Mouse (Mus musculus) spleen, postnatal 36 days (tissue): ENCODE results near the gene Nav2.
A peak's percentile ranks its signal among the peaks of the same experiment; 100 is the strongest.

ENCODE experiments used
- DNase-seq, 2 experiments: peaks; one replicate each; pipeline ENCODE4 v3.0.0; 2022; ENCODE audit warnings: low spot score in 2 of 2, mixed read lengths in 1 of 2

The Nav2 gene

DNA sequence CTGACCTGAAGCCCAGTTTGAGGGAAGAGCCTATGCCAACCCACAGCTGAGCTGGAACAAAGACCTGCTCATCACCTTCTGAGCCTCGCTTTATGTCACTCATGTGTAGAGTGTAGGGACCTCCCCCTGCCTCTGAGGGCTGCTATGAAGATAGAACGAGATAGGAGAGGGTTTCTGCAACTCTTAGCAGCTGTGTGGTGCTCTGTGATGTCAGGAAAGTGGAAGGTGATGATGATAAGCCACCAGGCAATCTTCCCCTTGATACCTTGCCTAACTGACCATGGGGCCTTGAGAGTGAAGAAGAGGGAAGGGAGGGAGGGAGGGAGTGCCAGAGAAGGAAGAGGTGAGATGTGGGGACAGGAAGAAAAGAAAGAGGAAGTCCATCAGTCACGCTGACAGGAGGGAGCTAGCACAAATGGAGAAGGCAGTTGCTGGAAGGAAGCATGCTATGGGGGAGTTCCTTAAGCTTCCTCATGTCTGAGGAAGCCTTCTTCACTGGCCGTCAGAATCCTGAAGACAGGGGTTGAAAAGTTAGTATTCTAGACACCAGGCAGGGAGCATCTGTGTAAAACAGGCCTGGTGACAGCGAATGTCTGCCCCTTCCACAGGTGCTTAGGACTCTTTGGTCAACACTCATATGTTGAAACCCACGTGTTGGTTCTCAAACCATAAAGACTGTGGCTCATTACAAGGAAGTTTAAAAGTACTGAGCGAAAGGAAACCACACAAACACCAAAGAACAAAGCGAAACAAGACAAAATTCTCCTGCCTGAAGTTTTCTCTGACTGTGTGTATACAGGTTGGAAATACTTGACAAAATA is at the start of gene Nav2:
TSS of gene Nav2 (plus strand) at position 196 of the 821 bp plus-strand sequence.
- peak; percentile 23 to 32 for DNase-seq

DNA sequence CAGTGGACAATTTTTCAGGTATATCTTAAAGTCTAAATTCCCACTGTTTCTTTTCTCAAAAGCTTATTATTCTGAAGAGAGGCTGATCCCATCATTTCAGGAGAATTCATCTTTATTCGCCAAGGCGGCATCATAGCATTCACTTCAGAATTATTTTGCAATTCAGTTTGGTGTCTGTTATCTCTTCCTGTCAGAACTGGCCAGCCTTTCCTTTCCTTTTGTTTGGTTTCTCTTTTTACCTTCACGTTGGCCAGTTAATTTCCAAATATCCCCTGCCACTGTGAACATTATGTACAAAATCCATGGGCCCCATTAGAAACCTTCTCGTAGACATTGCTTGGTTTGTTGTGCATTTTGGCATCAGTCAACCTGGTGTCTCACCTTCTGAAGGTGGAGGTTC is 49.2 kb upstream of the Nav2 start:
- DNase-seq: no peak

DNA sequence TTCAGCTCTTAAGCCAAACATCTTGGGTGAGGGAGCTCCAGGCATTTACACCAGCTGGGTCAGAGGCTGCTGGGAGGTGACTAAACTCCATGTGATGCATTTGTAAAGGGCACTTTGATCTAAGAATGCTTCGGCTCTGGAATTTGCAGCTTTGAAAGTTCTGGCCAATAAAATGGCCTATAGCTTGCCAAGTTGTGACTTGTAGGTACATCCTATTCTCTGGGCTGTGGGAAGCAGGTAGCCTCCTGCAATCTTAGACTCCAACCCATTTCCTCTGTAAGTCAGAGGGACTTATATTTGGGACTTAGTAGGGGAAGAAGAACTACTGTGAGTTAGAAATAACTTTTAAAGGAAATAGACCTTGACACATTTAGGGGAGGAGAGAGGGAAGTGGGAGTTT is 47.6 kb upstream of the Nav2 start:
- DNase-seq: no peak

DNA sequence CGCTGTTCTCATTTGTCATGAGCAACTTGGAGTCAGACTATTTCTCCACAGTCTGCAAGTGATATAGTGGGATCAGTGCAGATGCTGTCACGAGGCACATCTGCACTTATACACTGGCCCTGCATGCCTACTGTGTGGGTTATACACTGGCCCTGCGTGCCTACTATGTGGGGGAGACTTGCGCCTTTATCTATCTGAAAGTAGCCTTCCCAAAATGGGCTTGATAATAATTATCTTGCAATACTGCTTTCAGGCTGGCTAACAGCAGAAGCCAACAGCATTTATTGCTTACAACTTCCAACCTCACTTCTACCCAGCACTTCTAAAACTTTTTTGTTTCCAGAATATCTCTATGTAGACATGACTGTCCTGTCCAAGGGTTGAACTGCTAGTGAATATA is 46.7 kb upstream of the Nav2 start:
- DNase-seq: no peak

DNA sequence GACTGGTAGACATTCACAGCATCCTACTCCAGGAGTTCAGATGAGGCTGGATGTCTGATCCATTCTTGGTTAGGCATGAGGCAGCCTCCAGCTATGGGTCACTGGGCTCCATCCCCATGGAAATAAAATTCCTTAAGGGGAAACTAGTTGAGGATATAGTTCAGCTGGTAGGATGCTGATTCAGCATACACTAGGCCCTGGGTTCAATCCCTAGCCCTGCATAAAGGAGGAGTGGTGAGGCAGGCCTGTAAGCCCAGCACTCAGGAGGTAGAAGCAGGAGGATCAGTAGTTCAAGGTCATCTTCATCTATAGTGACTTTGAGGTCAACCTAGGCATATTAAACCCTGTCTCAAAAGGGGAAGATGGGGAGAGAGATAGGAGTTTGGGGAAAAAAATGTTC is 44.3 kb upstream of the Nav2 start:
- DNase-seq: no peak

DNA sequence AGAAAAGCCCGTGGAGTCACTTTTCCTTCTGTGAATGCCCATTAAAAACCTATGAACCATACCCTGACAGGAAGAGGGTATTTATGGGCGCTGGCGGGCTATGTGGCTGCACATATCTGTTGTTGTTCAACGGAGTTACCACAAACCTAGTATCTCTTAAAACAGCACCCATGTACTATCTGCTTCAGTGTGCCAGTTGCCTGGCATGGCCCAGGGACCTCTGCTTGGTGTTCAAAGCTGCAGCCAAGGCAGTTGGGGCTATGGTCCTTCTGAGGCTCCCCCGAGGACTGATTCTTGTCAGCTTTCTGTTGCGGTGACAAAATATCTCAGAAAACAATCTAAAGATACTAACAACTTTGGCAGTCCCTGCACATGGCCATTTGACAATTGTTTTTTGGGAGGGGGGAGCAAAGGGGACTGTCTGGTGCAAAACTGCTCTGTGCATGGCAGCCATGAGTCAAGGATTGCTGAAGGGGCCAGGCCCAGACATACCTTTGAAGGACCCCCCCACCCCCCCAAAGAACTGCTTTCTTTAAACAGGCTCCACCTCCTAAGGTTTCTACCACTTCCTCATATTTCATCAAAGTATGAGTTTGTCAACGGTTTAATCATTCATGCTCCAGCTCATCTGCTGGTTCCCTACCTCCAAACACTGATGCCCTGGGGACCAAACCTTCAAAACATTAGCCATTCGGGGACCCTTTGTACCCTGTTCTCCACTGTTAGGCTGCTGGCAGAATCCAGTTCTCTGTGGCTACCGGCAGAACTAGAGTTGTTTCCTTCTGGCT is 43.7 kb upstream of the Nav2 start:
- no peak for DNase-seq

DNA sequence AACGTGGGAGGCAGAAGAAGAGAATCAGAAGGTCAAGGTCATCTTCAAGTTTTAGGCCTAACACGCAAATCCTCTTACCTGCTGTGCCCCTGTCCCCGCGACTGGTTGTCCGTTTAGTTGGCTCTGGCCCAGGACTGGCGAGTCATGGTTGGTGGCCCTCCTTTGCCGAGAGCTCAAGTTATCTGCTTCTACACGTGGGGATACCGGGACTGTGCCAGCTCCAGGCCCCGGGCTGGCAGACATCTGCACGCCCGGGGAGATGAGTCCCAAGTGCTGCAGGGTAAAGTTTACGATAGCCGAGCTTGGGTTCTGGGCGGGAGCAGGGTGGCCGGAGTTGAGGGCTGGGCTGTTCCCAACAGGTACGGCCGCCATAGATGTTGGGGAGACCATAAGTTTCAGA is 40.9 kb upstream of the Nav2 start:
- peak; percentile 6 to 11 for DNase-seq

DNA sequence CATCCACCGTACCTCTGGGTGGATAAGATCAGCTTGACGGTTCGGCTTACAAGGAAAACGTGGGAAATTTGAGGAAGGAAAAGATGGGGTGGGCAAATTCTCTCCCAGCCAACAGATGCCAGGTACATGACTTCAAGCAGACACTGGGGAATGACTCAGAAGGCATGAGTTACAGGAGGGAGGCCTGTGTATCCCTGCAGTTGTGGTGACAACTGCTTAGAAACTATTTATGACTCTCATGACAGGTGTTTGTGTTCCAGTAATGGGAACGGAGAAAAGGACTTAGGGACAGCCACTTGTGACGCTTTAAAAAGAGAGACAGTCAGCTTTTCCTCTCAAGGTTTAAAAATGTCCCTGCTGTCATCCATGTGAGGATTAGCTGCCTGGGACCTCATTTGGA is 38.4 kb upstream of the Nav2 start:
- no peak for DNase-seq

DNA sequence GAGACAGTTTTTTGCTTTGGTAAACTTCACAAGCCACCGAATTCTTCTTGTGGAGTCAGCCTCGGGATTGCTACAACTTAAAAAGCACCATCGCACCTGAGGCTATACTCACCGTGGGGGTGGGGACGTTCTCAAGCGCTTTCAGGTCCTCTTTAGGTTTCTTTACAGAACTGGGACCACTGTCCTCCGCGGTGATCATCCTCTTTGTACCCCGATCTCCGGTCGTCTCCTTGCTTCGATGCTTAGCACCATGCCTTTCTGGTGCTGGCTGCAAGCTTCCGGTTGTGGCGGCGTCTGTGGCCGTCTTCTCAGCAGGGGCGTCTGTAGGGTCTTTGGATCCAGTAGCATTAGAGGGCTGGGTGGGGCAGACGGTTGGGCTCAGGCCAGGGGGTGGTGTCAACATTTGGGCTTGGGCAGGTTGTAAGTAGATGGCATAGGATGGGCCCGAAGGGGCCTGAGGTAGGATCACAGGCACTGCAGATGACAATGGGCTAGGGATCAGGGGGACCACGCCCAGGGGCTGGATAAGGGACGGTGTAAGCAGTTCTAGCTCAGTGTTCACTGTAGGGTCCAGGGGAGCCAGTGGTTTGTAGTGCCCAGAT is 37.8 kb upstream of the Nav2 start:
- no peak for DNase-seq

DNA sequence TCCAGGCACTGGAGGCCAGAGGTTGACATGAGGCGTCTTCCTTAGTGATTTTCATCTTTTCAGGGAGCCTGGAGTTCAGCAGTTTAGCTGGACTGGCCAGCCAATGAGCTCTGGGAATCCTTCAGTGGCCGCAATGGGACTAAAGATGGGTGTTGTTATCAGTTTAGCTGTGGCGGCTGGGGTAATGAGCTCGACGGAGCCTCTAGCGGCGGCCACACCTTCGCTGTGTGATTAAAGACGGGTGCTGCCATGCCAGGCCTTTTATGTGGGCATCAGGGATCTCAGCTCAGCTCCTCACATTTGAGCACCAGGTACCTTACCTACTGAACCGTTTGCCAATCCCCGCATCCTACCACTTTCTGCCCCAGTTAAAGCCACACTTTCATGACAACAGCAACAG is 37.2 kb upstream of the Nav2 start:
- no peak for DNase-seq

DNA sequence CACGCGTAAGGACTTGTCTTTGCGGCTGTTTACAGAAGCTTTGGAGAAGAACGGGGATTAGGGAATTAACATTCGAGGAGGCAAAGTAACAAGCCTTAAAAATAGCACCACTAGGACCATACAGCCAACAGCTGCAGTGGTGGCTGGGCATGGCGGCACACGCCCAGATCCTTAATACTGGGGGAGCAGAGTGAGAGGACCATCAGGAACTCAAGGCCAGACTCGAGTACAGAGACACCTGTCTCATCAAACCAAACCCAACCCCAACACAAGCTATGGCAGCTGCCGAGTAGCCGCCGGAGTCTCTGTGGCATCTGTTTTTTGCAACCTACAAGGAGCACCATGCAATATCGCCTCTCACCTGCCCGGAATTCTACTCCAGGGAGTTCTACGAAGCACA is 33.4 kb upstream of the Nav2 start:
- DNase-seq: no peak

DNA sequence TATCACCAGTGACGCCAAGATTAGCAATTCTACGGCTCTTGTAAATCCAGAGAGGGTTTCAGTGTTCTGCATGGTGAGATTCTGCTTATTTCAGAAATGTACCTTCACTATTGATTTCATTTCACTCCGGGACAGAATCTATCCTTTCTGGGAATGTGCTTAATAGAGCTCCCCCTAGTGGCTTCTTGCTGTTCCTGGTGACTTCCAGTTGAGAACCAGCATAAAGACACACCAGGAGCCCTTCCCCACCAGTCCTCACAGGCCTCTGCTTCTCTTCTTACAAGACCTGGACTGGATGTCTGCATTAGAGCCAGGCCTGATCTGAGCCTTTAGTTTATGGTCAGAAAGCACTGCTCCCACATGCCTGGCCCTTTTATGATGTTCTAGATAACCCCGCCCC is 32.0 kb upstream of the Nav2 start:
- DNase-seq: peak; percentile 23 to 48

DNA sequence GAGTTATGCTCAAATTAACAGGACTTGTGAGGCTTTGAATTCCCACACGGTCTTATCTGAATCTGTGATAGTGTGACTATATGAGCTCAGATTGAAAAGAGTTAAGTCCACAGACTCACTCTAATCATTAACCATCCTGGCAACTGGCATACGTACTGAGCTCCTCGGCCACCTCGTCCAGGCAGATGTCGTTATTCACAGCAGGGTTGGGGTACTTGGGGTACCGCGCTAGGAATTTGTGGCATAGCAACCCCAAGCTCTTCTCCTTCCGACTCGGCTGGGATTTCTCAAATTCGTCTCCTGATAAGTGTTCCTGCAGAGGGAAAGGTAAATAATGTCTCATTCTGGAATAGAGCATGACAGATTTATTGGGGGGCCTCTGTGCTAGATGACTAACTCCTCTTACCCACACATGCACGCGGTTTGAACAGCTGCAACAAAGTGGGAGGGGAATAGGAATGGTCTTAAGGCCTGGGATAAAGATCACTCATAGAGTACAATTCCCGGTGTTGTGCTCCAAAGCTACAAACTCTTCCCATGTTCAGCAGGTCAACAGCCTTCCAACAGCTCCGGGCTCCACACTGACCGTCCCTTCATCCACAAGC is 30.6 kb upstream of the Nav2 start:
- no peak for DNase-seq

DNA sequence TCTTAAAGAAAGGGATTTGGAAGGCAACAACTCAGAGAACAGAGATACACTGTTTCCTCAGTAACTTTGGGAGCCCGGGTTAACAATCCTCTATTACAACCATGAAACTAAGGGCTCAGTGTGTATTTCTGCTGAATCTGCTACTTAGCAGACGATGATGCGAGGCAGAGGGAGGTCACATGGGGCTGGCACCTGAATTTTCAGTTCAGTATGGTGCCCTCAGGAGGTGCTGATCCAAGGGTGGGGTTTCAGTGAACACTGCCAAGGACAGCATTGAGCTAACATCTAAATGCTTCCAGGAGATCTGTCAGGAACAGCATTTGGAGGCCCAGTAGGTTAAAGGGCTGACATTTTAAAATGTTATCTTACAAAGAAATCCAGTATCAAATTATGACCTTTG is 28.9 kb upstream of the Nav2 start:
- DNase-seq: no peak

DNA sequence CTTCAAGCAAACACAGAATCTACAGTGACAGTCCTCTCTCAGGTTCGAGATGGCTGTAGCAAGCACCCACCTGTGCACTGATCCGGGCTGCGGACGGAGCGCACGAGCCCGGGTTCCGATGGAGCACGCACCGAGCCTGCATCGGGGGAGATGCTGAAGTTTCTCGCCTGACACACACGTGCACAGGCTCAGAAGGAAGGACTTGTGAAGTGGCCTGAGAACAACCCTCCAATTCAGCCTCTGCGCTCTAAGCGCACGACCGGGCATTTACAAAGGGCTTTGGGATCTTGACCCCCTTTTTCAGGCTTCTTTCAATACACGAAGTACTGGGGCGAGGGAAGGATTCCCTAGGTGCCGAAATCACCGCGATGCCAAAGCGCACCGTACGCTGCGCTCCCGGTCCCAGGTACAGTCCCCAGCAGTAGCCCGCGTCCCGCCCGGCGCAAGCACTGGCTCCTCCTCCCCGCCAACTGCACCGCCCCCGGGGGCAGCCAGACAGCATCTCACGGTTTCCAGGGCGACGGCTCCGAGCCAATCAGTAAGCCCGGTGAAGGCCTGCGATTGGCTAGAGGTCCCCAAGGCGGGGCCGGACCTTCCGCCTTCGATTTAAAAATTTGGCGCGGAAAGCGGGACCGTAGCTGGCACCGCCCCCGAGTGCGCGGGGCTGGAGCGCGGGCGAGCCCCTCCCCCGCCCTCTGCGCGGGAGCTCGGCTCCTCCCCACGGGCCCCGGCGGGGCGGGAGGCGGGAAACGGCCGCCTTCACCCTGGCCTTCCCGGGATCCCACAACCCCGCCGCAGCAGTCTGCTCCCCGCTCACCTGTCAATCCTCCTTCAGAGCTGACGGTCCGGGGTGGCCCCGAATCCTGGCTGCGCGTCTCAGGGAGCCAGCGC is 27.7 kb upstream of the Nav2 start:
- peak; percentile 97 to 98 for DNase-seq

DNA sequence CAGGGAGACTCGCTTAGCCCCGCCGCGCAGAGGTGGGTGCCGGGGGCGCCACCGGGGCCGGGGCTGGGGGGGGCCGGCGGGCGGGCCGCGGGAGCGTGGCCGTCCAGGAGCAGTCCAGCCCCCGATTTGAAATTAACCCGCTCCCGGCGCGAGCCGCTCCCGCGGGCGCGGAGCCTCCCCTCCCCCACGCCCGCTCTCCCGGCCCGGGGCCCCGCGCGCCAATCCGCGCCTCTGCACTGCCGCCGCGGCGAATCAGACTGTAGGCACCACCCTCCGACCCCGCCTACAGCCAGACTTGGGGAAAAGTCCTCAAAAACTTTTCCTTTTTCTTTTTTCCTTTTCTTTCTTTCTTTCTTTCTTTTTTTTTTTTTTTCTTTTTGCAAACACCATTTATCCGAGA is 27.0 kb upstream of the Nav2 start, which contains the start of gene E2f8:
TSS of gene E2f8 (minus strand) at position 111 of the 400 bp plus-strand sequence.
- DNase-seq: peak; percentile 66 to 75

DNA sequence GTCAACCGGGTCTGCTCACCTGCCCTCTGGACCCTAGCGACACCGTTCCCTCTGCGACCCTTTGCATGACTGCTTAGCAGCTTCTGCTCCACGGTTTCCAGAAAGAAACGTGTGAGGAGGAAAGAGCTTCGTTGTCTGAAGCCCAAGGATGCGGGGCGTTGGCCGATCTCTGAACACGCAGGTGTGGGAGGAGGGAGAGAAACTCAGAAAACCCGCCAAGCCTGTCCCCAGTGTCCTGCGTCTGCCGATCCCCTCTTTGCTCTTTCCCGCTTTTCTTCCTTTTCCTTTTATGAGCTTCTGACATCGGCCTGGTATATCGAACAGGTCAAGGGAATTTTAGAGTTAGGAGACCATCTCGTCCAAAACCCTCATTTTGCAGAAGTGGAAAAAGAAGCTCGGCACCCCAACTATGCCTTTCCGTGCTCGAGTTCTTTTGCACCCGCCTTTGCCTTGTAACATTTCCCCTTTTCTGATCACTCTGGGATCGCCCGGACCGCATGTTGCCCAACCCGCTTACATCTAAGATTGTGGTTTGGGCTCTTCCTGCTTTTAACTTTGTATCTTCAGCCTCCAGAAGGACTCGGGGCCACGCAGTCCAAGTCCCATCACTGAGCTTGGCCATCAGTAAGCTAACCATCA is 26.4 kb upstream of the Nav2 start:
- DNase-seq: peak; percentile 20 to 53

DNA sequence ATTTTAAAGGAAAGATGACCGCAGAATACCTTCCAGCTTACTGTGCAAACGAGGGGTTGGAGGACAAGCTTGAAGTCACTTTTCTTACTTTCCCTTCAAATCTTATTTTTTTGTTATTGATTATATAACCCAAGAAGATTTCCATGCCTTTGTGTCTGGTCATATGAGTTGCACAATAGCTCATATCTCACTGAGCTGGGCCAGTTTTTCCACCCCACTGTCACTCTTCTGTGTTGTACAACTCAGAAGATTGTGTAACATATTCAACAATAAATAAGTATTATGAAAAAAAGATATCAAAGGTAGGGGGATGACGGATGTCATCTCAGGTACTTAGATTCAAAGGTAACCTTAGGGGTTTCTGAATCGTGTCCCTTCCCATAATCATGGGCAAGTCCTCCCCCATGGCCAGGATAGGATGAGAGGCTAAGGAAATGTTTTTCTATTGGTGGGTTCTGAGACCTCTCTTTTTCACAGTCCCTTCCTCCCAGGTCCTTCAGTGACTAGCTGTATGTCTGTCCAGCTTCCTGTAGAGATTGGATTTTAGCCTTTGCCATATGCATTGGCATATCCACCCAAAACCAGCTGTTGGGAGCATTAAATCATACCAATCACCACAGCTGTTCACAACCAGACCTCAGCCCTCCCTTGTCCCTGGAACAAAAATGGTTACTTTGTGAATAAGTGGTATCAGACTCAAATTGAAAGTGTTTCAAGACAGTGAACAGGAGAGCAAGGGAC is 24.8 kb upstream of the Nav2 start:
- no peak for DNase-seq

DNA sequence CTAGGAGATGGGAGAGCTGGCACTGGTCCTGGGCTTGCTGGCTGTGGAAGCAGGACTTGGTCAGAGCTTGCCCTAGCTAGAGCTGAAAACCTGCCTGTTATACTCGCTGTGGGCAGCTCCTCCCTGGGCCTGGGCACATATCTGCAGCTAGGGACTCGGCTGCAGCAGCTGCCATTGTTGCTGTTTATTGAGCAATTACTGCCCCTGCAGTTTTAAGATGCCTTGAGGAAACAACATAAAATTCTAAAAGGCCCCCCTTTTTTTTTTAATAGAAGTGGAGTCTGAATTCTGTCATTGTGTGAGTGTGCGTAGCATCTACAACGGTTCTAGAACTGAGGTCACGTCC is 24.3 kb upstream of the Nav2 start:
- no peak for DNase-seq

DNA sequence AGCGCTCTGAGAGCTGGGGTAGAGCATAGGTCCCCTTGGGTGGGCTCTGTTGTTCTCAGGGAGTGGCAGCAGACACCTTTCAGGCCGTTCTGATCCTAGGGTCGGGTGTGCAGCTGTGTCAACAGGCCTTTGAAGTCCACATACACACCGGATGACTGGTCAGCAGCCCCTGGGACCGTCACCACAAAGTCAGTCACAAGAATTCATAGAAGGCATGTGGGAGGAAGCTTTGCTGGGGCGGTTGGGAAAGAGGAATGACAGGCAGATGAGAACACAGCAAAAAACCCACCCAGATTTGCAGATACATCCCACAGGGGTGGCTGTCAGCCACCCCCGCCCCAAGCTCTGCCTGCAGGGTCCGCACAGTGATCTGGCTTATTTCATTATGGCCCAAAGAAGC is 20.5 kb upstream of the Nav2 start:
- no peak for DNase-seq
